Mouse (Mus musculus): ENCODE data around the gene Dner.
A peak's percentile ranks its signal among the peaks of the same experiment; 100 is the strongest.
"Not testable (repeated sequence)": the region's sequence is repeated elsewhere in the genome, so short reads cannot be mapped to it uniquely, and the experiment has no call there.

Gene Dner

GRCm38 (mm10) chr1:84386481-84387146, 309.4 kb downstream of the Dner start:
- no peak for DNase-seq

DNA sequence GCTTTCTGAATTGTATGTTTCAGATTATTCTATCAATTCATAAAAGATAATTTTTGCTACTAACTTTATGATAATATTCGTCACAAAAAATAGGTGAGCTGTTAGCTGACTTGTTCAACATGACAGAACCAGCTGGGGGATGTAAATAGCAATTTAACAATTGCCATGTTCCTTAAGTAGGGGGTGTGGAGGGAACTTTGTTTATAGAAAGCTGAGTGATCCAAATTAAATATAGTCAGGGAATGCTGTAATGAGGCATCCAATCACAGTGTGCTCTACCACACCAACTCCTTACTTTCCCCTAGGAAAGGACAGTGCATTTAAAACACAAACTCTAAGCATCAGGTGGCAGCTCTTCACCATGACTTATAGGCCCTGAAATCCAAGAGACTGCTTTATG, 313.3 kb downstream of the Dner start:
- DNase-seq, result no peak

DNA sequence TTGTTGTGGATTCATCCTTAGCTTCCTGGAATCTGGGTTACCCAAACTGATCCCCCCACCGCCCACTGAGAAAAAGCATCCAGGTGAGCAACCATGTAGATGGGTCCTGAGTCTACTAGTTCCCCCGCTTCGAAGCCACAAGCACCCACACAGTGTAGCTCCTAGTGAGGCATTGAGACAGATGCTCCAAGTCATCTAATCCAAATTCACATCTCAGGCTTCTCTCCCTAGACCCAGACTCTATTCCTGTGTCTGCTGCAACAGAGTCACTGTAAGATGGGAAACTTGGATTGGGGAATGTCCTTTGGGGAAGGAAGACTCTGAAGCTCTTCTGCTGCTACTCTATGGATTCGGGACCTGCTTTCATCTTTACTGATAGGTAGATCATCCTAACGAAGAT, 314.0 kb downstream of the Dner start:
- no peak for DNase-seq

GRCm38 (mm10) chr1:84380895-84381294, 315.1 kb downstream of the Dner start:
- no peak for DNase-seq

- no peak for DNase-seq
Measured at GRCm38 (mm10) chr1:84367733-84368132, 328.3 kb downstream of the Dner start.

DNA sequence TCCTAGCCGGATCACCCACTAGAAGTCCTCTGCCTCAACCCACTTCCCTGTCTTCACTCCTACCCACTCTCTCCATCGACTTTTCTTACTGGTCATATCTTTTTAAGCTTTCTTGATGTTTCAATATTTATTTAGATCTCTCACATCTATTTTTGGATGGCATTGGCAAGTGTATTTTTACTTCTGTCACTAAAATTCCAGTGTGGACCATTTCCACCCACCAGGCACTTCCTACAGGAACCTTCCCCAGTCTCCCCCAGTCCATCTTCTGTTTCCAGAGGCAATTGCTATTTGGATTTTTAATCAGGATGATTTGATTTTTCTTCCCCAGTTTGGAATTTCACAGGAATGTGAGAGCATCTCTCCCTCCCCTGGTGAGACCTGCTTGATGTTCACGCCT, 329.5 kb downstream of the Dner start:
- no peak for DNase-seq

DNA sequence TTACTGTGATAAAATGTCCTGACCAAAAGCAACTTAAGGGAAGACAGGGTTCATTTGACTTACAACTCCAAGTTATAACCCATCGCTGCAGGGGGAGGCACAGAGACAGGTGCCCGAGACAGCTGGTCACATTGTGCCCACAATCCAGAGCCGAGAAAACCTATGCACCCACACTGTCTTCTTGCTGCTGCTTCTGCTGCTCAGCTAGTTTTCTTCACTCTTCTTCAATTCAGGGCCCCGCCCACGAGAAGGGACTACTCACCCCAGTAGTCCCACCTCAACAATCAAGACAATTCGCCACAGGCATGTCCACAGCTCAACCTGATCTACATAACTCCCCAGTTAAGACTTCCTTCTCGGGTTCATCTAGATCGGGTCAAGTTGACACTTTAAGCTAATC, 332.1 kb downstream of the Dner start, which contains the start of gene Pid1:
TSS of gene Pid1 (minus strand) at position 214 of the 400 bp plus-strand sequence.
- no peak for DNase-seq

DNA sequence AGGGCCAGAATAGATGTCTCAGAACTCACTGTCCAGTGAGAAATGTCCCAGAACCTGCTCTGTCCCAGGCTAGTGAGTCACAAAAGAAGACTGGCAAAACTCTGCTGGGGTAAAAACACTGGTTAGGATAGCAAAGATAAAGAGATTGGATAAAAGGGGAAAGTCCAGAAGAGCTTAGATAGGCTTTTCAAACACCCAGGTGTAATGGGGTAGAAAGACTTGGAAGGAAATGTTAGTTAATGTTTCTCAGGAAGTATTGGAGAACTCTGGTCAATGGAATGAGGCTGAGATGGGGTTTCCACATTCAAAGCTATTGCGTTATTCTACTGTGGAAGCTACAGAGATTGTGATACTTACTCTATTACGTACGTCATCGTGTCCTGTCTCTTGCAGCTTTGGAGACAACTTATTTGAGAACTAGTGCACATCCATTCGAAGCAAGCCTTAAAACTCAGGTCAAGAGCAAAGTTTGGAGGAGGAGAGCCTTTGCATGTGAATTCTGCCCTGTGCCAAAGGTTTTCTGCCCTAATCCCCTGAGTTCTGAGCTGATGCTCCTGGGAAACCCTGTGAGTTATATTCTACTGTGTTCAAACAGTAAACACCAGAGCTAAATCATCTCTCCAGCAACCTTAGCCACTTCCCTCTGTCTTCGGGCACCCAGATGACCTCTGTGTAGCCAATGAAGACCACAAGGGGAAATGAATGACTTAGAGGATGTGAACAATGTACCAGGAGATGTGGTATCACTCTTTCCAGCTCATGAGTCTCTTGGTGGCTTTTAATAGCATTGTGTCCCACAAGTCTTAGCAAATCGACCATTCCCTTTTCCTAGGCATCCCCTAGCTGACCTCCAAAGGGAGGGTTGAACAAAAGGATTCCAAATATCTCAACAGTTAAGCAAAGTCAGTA, 333.1 kb downstream of the Dner start:
- no peak for DNase-seq

DNA sequence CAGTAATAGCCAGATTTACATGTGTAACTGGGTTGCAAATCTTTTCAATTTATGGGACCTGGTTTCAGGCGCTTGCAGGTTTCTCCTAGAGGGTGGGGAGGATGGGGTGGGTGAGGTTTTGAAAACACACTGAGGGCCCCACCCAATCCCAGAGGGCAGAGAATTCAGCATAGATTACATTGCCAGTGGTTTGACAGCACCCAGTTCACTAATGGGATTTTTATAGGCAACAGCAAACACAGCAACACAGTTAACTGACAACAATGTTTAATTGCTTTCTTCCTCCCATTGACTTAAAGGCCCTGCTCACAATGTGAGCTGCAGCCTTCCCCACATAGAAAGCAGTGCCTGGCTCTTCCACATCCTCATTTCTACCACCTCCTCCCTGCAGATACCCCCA, 333.8 kb downstream of the Dner start:
- no peak for DNase-seq

DNA sequence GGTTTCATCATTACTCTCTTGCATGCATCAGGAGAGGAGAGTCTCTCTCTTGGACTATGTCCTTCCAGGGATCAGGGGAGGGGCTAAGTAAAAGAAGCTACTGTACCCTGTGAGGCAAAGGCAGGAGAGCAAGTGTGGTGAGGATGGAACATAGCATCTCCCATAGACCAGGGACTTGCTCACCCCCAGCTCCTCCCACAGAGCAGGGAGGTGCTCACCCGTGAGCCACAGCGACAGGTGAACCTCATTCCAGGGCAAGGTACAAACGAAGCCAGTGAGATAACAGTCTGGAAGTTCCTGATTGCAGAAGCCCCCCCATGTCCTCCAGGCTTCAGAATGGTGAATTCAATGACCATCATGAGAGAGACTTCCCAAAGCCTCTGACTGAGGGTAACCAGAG, 334.6 kb downstream of the Dner start:
- no peak for DNase-seq

- DNase-seq, result peak; percentile 30
Measured at GRCm38 (mm10) chr1:84359611-84360500, 336.2 kb downstream of the Dner start.

GRCm38 (mm10) chr1:84357216-84357615, 338.8 kb downstream of the Dner start:
- no peak for DNase-seq

DNA sequence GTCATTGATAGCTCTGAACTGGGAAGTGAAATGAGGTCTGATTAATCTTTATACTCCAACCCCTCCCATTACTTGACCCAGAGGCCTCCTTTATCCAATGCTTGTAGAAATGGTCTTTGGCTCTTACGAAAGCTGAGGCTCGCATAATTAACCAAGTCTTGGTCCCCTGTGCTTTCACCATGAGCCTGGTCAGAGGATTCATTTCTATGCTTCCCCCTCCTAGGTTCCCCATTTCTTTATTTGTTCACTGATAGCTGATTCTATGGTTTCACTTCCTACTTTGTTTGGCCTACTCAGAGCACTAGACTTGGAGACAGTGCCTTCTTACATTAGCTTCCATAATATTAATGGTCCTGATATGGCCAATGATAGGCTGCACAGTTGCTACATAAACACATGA, 345.8 kb downstream of the Dner start:
- DNase-seq, result no peak

DNA sequence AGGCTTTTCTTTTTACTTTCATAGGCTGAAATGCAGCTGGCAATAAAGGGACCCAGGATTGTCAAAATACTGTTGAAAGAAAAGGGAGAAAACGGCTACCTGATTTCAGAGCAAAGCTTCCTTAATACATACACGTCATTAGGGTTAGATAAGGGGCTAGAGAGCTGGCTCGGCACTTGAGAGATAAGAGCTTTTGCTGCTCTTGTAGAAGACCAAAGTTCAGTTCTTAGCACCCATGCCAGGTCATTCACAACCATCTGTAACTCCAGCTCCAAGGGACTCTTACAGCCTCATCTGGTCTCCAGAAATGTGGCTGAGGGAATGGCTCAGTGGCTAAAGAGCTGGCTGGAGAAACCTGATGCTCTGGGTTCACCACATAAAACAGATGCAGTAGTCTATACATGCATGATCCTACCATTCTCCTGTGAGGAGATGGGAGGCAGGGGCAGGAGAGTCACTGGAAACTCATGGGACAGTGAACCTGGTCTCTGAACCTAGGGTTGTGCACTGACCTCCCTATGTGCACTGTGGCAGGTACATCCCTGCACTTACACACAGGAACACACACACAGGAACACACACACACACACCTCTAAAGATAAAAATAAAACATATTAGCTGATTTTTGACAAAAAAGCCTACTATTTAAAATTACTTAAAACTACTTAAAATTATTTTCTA, 348.1 kb downstream of the Dner start:
- DNase-seq, result no peak

DNA sequence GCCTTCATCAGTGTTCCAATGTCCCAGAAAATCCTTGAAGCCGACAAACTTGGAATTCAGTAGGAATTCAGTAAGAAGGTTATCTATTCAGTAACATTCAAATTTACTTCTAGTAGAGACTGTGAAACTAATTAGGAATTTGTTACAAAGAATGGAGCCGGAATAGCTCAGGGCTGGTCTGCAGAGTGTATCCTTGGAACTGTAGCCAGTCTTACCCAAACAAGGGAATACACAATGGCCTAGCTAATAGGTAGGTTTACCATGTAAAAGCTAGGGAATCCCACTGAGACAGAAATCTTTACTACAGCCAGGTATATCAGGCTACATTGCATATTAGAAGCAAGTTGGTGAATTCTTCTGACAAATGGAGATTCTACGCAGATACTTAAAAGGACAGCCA, 363.2 kb downstream of the Dner start:
- not testable (repeated sequence) for DNase-seq

GRCm38 (mm10) chr1:84331861-84332260, 364.2 kb downstream of the Dner start:
- DNase-seq, result not testable (repeated sequence)

DNA sequence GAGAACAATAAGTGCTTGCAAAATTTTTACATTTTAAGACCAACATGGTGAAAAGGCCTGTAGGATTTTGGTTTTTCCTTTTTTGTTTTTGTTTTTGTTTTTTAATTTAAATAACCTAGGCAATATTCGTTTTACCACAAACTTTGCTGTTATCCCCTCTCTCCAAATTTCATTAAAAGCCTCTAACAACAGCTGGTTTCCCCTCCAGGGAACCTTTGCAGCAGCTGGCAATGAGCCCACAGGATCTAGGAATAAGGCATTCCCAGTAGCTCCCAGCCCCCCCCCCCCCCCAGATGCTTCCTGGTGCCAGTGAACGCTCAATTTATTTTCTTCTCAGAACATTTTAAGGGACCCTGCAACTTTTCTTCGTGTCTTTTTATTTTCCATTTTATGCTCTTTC, 370.7 kb downstream of the Dner start:
- peak; percentile 18 for DNase-seq

GRCm38 (mm10) chr1:84321327-84321726, 374.7 kb downstream of the Dner start:
- DNase-seq, result no peak

Data from lung, postnatal 14 days (tissue).